18 mouse cellular contexts compared by ENCODE assay signal in the genomic region with DNA sequence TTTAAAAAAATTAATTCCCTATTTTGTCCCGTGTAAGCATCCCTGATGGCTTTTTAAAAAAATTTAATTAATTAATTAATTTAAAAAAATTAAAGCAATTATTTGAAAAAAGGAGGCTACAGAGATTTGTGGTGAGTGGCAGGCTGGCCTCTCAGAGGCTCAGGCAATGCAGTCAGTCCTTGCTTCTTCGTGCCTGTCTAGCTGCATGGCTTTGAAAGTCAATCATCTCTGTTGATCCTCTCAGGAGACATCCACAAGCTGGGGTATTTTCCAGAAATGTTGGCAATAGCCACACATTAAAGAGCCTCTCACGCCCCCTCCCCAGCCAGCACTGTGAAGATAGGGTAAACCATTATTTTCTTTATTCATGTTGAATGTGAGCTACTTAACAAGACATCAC. TPM values are rescaled to one million over a fixed set of nuclear protein-coding genes. Genes with fewer than 3 reads are reported as not detected.
DNase-seq lines count a peak whose midpoint lies in the region; ATAC-seq and TF ChIP-seq lines count a peak whose summit lies in the region.
"Had no signal": no experiment of that assay in that cellular context is flagged by ENCODE, and none has a peak within 500 bp of the region (broad histone marks: within the 10 kb centered on the region; RNA-seq: fewer than 3 reads in every experiment).

No protein-coding gene starts in this region.

- no peaks in the 10 kb centered on the region for H3K9me3 ChIP-seq in intestine, embryonic 14.5 days (ENCODE audit: control insufficient read depth, low read length)
- H3K9me3 ChIP-seq in intestine, embryonic 16.5 days (ENCODE audit: control insufficient read depth, low read length): no peaks in the 10 kb centered on the region
- no peaks in the 10 kb centered on the region for H3K9me3 ChIP-seq in forebrain, embryonic 14.5 days (replicated peaks; ENCODE audit: control insufficient read depth, low read length)
- no peaks in the 10 kb centered on the region for H3K9me3 ChIP-seq in hindbrain, embryonic 15.5 days
- H3K9me3 ChIP-seq: liver, embryonic 12.5 days had no signal

- no peaks in the 10 kb centered on the region for H3K36me3 ChIP-seq in intestine, embryonic 14.5 days (ENCODE audit: control insufficient read depth, insufficient read depth, low read length)
- H3K36me3 ChIP-seq in intestine, embryonic 16.5 days (ENCODE audit: control insufficient read depth, insufficient read depth, low read length): no peaks in the 10 kb centered on the region
- H3K36me3 ChIP-seq in forebrain, embryonic 14.5 days (ENCODE audit: control insufficient read depth, insufficient read depth, low read length): no peaks in the 10 kb centered on the region
- no peaks in the 10 kb centered on the region for H3K36me3 ChIP-seq in hindbrain, embryonic 15.5 days
- H3K36me3 ChIP-seq: liver, embryonic 12.5 days had no signal

- H3K9ac ChIP-seq in intestine, embryonic 14.5 days (ENCODE audit: low read length): no peak overlapping the region
- H3K9ac ChIP-seq in intestine, embryonic 16.5 days (ENCODE audit: low read depth, low read length): no peak overlapping the region
- H3K9ac ChIP-seq in forebrain, embryonic 14.5 days (ENCODE audit: low read length): no peak overlapping the region
- no peak overlapping the region for H3K9ac ChIP-seq in hindbrain, embryonic 15.5 days
- H3K9ac ChIP-seq: liver, embryonic 12.5 days; lung, embryonic 14.5 days had no signal

- TF ChIP-seq POLR2A in brain, embryonic 14.5 days (IDR thresholded peaks at IDR 0.05; ENCODE audit: borderline replicate concordance, extremely low read depth, insufficient read depth, insufficient read length, poor library complexity, severe bottlenecking): no peak

- H3K4me3 ChIP-seq in intestine, embryonic 14.5 days (ENCODE audit: low read depth, low read length): no peak overlapping the region
- H3K4me3 ChIP-seq in intestine, embryonic 16.5 days (ENCODE audit: low read length): no peak overlapping the region
- no peak overlapping the region for H3K4me3 ChIP-seq in forebrain, embryonic 14.5 days (ENCODE audit: low read depth, low read length)
- no peak overlapping the region for H3K4me3 ChIP-seq in hindbrain, embryonic 15.5 days
- H3K4me3 ChIP-seq: liver, embryonic 12.5 days had no signal

- no peaks in the 10 kb centered on the region for H3K27me3 ChIP-seq in intestine, embryonic 14.5 days (replicated peaks; ENCODE audit: control insufficient read depth, insufficient read depth, low read length)
- H3K27me3 ChIP-seq in intestine, embryonic 16.5 days (replicated peaks; ENCODE audit: control insufficient read depth, insufficient read depth, low read length): no peaks in the 10 kb centered on the region
- no peaks in the 10 kb centered on the region for H3K27me3 ChIP-seq in forebrain, embryonic 14.5 days (replicated peaks; ENCODE audit: control insufficient read depth, insufficient read depth, low read length)
- H3K27me3 ChIP-seq in hindbrain, embryonic 15.5 days: no peaks in the 10 kb centered on the region

- 59% methylated on average over 3 of the region's 3 CpGs for WGBS in intestine, embryonic 14.5 days
- WGBS in intestine, embryonic 16.5 days: 73% methylated on average over 3 of the region's 3 CpGs
- 51% methylated on average over 3 of the region's 3 CpGs for WGBS in forebrain, embryonic 14.5 days
- 51% methylated on average over 3 of the region's 3 CpGs for WGBS in hindbrain, embryonic 15.5 days

- peaks cover 8% of the 10 kb centered on the region; the same call in 1 of the 2 replicates for H3K4me1 ChIP-seq in intestine, embryonic 14.5 days (replicated peaks; ENCODE audit: control insufficient read depth, insufficient read depth, low read length)
- no peaks in the 10 kb centered on the region for H3K4me1 ChIP-seq in intestine, embryonic 16.5 days (ENCODE audit: control insufficient read depth, insufficient read depth, low read length)
- no peaks in the 10 kb centered on the region; the same call in 1 of the 2 replicates for H3K4me1 ChIP-seq in forebrain, embryonic 14.5 days (ENCODE audit: control insufficient read depth, insufficient read depth, low read length)
- H3K4me1 ChIP-seq in hindbrain, embryonic 15.5 days (replicated peaks): peaks cover 26% of the 10 kb centered on the region
- H3K4me1 ChIP-seq: liver, embryonic 12.5 days had no signal

- H3K27ac ChIP-seq in intestine, embryonic 14.5 days (ENCODE audit: low read depth): no peak overlapping the region
- no peak overlapping the region for H3K27ac ChIP-seq in intestine, embryonic 16.5 days (ENCODE audit: low read length)
- H3K27ac ChIP-seq in forebrain, embryonic 14.5 days (ENCODE audit: low read depth, low read length): peak overlapping the region; percentile 28; the same call in 1 of the 2 replicates
- no peak overlapping the region for H3K27ac ChIP-seq in hindbrain, embryonic 15.5 days (replicated peaks)
- H3K27ac ChIP-seq: liver, embryonic 12.5 days had no signal

- H3K4me2 ChIP-seq in intestine, embryonic 14.5 days (ENCODE audit: low read length): no peak overlapping the region
- H3K4me2 ChIP-seq in intestine, embryonic 16.5 days (ENCODE audit: low read depth, low read length): no peak overlapping the region
- no peak overlapping the region for H3K4me2 ChIP-seq in forebrain, embryonic 14.5 days (ENCODE audit: low read length)
- H3K4me2 ChIP-seq in hindbrain, embryonic 15.5 days: no peak overlapping the region
- H3K4me2 ChIP-seq: liver, embryonic 12.5 days; lung, embryonic 14.5 days had no signal

- no peak for TF ChIP-seq CTCF in brain, embryonic 14.5 days (IDR thresholded peaks at IDR 0.05; ENCODE audit: borderline replicate concordance, extremely low read depth, insufficient read depth, insufficient read length)

- DNase-seq in intestine, embryonic 14.5 days (ENCODE audit: low spot score): no peak
- DNase-seq in brain, embryonic 14.5 days (ENCODE audit: low read depth): peak; percentile 65
- DNase-seq in forebrain, embryonic 14.5 days (ENCODE audit: low spot score): peak; percentile 35
- no peak for DNase-seq in right cerebral cortex, postnatal 4 days
- no peak for DNase-seq in testis, postnatal 10 days (ENCODE audit: low spot score)
- DNase-seq: adrenal gland, adult 2 months; cerebellum, adult 8-10 months; gastrocnemius, postnatal 14 days; heart, postnatal 10 days; kidney, adult 9 months; kidney, postnatal 36 days; layer of hippocampus, adult 9-11 months; lung, embryonic 14.5 days; lung, postnatal 36 days; thymus, postnatal 14 days had no signal

- ATAC-seq in intestine, embryonic 14.5 days (replicated peaks; ENCODE audit: low FRiP score, low TSS enrichment, low read depth): 0 out of 2 replicates have a peak, but pooled peaks have one; percentile 29
- no peak for ATAC-seq in intestine, embryonic 16.5 days
- ATAC-seq in forebrain, embryonic 14.5 days: peak; percentile 33; the same call in 1 of the 2 replicates
- ATAC-seq in hindbrain, embryonic 15.5 days (ENCODE audit: low FRiP score, low read depth): 0 out of 2 replicates have a peak, but pooled peaks have one; percentile 27
- ATAC-seq: liver, embryonic 12.5 days had no signal

RNA-seq across cellular contexts. Expression of gene Thumpd2, which starts 54.7 kb away (rescaled TPM):
- polyA plus RNA-seq in intestine, embryonic 14.5 days (2014; fragmentation: Nextera tagmentation; extraction: Ambion mirVana): 15.1 and 19.2 TPM in 2 replicates
- 11.9 TPM in 2 replicates for polyA plus RNA-seq in intestine, embryonic 16.5 days (2015; fragmentation: Nextera tagmentation; extraction: Ambion mirVana)
- 3.6 and 4.1 TPM in 2 replicates for polyA plus RNA-seq in brain, embryonic 14.5 days (2012; rRNA removed)
- 10.1 and 10.3 TPM in 2 replicates for polyA plus RNA-seq in forebrain, embryonic 14.5 days (2014; fragmentation: Nextera tagmentation; extraction: Ambion mirVana)
- 7.1 and 7.5 TPM in 2 replicates for polyA plus RNA-seq in hindbrain, embryonic 15.5 days (2015; fragmentation: Nextera tagmentation; extraction: Ambion mirVana)

Comparison
In these comparisons a context has a peak if more than half of its experiments do, and no peak if none do; other contexts are left out.
1. DNase-seq: peak in brain, embryonic 14.5 days (single experiment) and forebrain, embryonic 14.5 days (single experiment); none in intestine, embryonic 14.5 days (single experiment), right cerebral cortex, postnatal 4 days (single experiment) and testis, postnatal 10 days (single experiment).